Comparison of ENCODE assay signal across 8 mouse cellular contexts in the genomic region with DNA sequence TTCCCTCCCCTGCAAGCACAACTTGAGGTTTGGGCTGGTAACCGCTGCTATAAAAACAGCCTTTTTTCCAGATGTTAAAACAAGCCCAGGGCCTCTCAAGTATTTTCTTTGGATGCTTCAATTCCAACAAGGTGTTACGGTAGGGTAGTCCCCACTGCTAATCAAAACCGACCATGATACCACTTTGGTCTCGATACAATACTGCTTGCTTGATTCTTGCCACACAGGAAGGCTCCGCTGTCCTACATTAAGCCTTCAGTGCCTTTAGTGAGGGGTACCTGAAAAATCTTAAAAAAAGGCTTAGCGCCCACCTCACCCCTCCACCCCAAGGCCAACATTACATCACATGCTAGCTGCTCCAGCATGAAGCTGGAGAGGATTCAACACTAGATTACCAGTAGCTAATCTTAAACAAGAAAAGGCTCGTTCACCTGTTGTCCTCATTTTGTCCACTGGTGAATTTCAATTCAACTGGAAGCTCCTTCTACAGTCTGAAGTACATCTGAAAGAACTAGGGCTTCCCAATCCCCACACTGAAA. TPM values are rescaled to one million over a fixed set of nuclear protein-coding genes. Genes with fewer than 3 reads are reported as not detected.
DNase-seq lines count a peak whose midpoint lies in the region; ATAC-seq and TF ChIP-seq lines count a peak whose summit lies in the region.

No protein-coding gene starts in this region.

- peak overlapping the region; percentile 88 for H3K9ac ChIP-seq in heart, embryonic 11.5 days (ENCODE audit: low read depth, low read length)
- H3K9ac ChIP-seq in heart, embryonic 15.5 days: peak overlapping the region; percentile 77

- no peak for TF ChIP-seq CTCF in G1E (IDR thresholded peaks at IDR 0.05; ENCODE audit: low read depth, low read length)

- H3K27ac ChIP-seq in heart, embryonic 11.5 days (ENCODE audit: low read depth, low read length): peak overlapping the region; percentile 68; the same call in 1 of the 2 replicates
- peak overlapping the region; percentile 68 for H3K27ac ChIP-seq in heart, embryonic 15.5 days

- no peak for DNase-seq in heart, adult 18-20 months
- DNase-seq in G1E (ENCODE audit: low spot score): no peak
- DNase-seq in lung, postnatal 14 days: peak; percentile 16
- no peak for DNase-seq in left cerebral cortex, postnatal 4 days
- DNase-seq in right cerebral cortex, postnatal 4 days: no peak
- no peak for DNase-seq in frontal cortex, postnatal 14 days (ENCODE audit: low spot score in 2 of 2)

- no peak for ATAC-seq in heart, embryonic 11.5 days (replicated peaks; ENCODE audit: insufficient number of reproducible peaks, low FRiP score, low TSS enrichment)
- ATAC-seq in G1E (ENCODE audit: extremely low read depth, insufficient number of reproducible peaks, low FRiP score, poor library complexity, severe bottlenecking): no peak
- no peak for ATAC-seq in heart, embryonic 15.5 days (replicated peaks; ENCODE audit: insufficient number of reproducible peaks, insufficient read depth, low FRiP score, low read depth)

- peak overlapping the region; percentile 97 for H3K4me2 ChIP-seq in heart, embryonic 11.5 days
- H3K4me2 ChIP-seq in heart, embryonic 15.5 days: peak overlapping the region; percentile 90

- H3K27me3 ChIP-seq in heart, embryonic 11.5 days (ENCODE audit: control insufficient read depth, insufficient read depth, low read length): no peaks in the 10 kb centered on the region
- no peaks in the 10 kb centered on the region for H3K27me3 ChIP-seq in G1E (ENCODE audit: insufficient read depth, low read length)
- no peaks in the 10 kb centered on the region for H3K27me3 ChIP-seq in heart, embryonic 15.5 days

- intact Hi-C loops in left cerebral cortex, postnatal 4 days (cut with DNase I): no loop called here

- H3K4me3 ChIP-seq in heart, embryonic 11.5 days (ENCODE audit: low read depth, low read length): peak overlapping the region; percentile 94
- peak overlapping the region; percentile 31; the same call in 1 of the 2 replicates for H3K4me3 ChIP-seq in G1E (ENCODE audit: low read depth, low read length)
- peak overlapping the region; percentile 69 for H3K4me3 ChIP-seq in heart, embryonic 15.5 days

- H3K4me1 ChIP-seq in heart, embryonic 11.5 days (ENCODE audit: control insufficient read depth, insufficient read depth, low read length): peaks cover 23% of the 10 kb centered on the region
- H3K4me1 ChIP-seq in G1E (ENCODE audit: insufficient read depth, low read depth, low read length): peaks cover 47% of the 10 kb centered on the region
- H3K4me1 ChIP-seq in heart, embryonic 15.5 days (replicated peaks): peaks cover 27% of the 10 kb centered on the region

- H3K36me3 ChIP-seq in heart, embryonic 11.5 days (ENCODE audit: control insufficient read depth, insufficient read depth, low read length): peaks cover 32% of the 10 kb centered on the region
- H3K36me3 ChIP-seq in G1E (replicated peaks): peaks cover 60% of the 10 kb centered on the region
- peaks cover 41% of the 10 kb centered on the region for H3K36me3 ChIP-seq in heart, embryonic 15.5 days

- WGBS in heart, embryonic 11.5 days (ENCODE audit: insufficient replicate concordance): 72% methylated on average over 7 of the region's 7 CpGs
- 40% methylated on average over 7 of the region's 7 CpGs for WGBS in heart, embryonic 15.5 days

- no peaks in the 10 kb centered on the region for H3K9me3 ChIP-seq in heart, embryonic 11.5 days (replicated peaks; ENCODE audit: control insufficient read depth, low read length)
- no peaks in the 10 kb centered on the region for H3K9me3 ChIP-seq in G1E (replicated peaks)
- H3K9me3 ChIP-seq in heart, embryonic 15.5 days (replicated peaks): no peaks in the 10 kb centered on the region

RNA-seq across cellular contexts. Expression of a gene that starts 25.4 kb away (rescaled TPM):
- 54.8 and 59.4 TPM in 2 replicates for polyA plus RNA-seq in heart, embryonic 11.5 days (2014; fragmentation: Nextera tagmentation; extraction: Ambion mirVana)
- total RNA-seq in heart, adult 18-20 months (2021): 10 to 100 TPM; 55.1 to 67.8 TPM
- total RNA-seq in G1E (2014; fragmentation: Nextera tagmentation): 27.7 and 37.5 TPM in 2 replicates
- 40.3 and 41.2 TPM in 2 replicates for total RNA-seq in G1E (2017)
- polyA plus RNA-seq in G1E (2012): 65.6 and 72.6 TPM in 2 replicates
- 53.5 and 65.9 TPM in 2 replicates for polyA plus RNA-seq in heart, embryonic 15.5 days (2015; fragmentation: Nextera tagmentation; extraction: Ambion mirVana)
- 10 to 100 TPM; 81.7 to 81.8 TPM for total RNA-seq in left cerebral cortex, postnatal 4 days (2021)

RNA-seq across cellular contexts. Expression of a gene that starts 55.9 kb away (rescaled TPM):
- 9.3 and 9.8 TPM in 2 replicates for polyA plus RNA-seq in heart, embryonic 11.5 days (2014; fragmentation: Nextera tagmentation; extraction: Ambion mirVana)
- total RNA-seq in heart, adult 18-20 months (2021): 10 to 100 TPM; 30.4 to 35.5 TPM
- not detected in 2 replicates for total RNA-seq in G1E (2014; fragmentation: Nextera tagmentation)
- 0.17 and 0.22 TPM in 2 replicates for total RNA-seq in G1E (2017)
- polyA plus RNA-seq in G1E (2012): 0.13 TPM in 1 of 2 replicates, not detected in the other
- 26.6 and 43.3 TPM in 2 replicates for polyA plus RNA-seq in heart, embryonic 15.5 days (2015; fragmentation: Nextera tagmentation; extraction: Ambion mirVana)
- total RNA-seq in left cerebral cortex, postnatal 4 days (2021): 10 to 100 TPM; 23.8 to 23.9 TPM

Comparison
In these comparisons a context has a peak if more than half of its experiments do, and no peak if none do; other contexts are left out.
1. H3K4me3 ChIP-seq: peak in every context shown above with its lines; median percentile 94 in heart, embryonic 11.5 days; 69 in heart, embryonic 15.5 days; 31 in G1E.
2. RNA of a gene that starts 55.9 kb away (total RNA-seq): 30.4 to 35.5 TPM in heart, adult 18-20 months and 23.8 to 23.9 TPM in left cerebral cortex, postnatal 4 days; 0.17 to 0.22 TPM in G1E; every median in the first group is over 10 times any median in the second.